Mouse (Mus musculus) ES-CJ7 (cell line): Measurements from ENCODE around the gene Alad.

Experiments
- DNase-seq: peaks from one replicate; pipeline ENCODE4 v3.0.0; 2011; ENCODE audit warnings: low read depth, low spot score

Alad gene

DNA sequence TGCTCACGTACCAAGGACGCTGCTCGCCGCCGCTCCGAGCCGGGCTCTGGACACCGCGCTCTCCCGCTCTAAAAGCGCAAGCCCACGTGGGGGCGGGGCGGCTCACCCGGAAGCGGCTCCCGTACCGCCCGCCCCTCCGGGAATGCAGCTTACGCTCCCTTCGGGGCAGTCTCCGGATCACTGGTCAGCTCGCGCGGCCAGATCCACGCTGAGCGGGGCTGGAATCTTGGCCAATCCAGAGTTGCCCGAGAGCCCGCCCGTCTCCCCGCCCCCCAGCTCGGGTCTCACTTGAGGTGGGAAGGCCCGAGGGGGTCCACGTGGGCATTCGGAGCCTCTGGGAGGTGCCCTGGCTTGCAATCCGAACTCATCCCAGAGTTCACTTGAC is at the start of gene Alad:
Gene Alad (minus strand): TSS at position 70 of the 385 bp plus-strand sequence.
- peak; percentile 88 for DNase-seq

DNA sequence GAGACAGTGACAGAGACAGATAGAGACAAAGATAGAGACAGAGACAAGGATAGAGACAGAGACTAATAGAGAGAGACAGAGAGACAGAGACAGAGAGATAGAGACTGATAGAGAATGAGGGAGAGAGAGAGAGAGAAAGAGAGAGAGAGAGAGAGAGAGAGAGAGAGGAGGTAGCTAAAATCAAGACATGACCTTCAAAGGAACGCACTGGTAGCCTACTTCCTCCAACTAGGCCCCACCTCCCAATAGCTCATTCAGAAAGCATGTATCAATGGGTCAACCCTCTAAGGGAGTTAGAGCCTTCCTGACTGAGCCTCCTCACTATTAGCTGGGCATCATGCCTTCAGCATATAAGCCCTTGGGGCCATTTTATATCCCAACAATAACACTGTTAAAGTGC is 48.6 kb upstream of the Alad start:
- DNase-seq: no peak

DNA sequence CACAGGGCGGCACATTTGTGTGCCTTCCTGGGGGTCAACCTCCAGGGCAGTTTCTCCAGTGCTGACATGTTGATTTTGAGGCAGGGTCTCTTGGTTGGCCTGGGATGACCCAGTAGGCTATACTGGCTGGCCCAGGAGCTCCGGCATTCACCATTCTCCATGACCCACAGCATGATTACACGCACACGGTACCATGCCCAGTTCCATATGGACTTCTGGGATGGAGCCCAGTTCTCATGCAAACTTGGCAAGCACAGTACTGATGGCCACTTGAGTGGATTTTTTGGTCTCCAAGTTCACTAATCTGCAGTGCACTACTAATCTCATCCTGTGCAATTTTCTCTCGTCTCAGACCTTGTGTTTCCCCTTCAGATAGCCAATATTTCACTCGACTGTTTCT is 48.0 kb upstream of the Alad start:
- DNase-seq: no peak

DNA sequence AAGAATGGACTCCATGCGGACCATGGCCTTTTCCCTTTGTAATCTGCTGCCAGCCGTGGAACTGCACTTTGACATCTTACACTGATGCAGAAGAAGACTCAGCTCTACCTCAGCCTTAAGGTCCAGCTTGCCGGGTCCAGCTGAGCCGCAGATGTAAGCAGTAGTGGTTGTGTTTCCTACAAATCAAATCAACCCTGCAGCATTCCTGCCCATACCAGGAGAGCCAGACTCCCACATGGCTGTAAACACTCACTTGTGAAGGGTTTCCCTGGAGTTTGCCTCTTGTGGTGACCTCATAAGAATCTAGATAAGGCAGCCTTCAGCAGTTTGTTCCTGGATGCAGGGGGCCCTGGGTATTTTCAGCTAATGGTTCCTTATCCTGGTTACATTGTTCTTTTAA is 46.8 kb upstream of the Alad start:
- DNase-seq: no peak

DNA sequence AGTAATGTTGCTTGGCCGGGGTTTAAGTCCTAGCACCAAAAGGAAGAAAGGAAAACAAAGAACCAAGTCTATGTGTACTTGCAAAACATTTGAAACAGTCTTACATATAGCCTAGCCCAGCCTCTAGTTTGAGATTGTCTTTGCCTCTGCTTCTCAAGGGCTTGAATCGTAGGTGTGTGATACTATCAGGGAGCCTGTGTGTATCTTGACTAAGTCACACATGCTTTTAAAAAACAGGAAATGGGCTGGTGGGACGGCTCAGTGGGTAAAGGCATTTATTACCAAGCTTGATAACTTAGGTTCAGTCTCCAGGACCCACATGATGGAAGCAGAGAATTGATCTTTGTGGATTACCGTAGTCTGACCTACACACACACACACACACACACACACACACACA is 42.3 kb upstream of the Alad start:
- DNase-seq: no peak

DNA sequence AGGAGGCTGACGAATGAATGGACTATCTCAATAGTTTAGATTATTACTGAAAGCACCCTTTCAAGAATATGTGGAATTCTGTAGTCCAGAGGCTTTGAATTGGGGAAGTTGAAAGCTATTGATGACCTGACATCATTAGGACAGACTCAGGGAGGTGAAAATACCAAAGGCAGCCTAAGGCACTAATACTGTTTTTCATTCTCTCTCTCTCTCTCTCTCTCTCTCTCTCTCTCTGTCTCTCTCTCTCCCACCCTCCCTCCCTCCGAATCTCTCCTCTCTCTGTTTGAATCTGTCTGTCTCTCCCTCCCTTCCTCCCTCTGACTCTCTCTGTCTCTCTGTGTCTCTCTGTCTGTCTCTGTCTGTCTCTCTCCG is 41.9 kb upstream of the Alad start:
- no peak for DNase-seq

DNA sequence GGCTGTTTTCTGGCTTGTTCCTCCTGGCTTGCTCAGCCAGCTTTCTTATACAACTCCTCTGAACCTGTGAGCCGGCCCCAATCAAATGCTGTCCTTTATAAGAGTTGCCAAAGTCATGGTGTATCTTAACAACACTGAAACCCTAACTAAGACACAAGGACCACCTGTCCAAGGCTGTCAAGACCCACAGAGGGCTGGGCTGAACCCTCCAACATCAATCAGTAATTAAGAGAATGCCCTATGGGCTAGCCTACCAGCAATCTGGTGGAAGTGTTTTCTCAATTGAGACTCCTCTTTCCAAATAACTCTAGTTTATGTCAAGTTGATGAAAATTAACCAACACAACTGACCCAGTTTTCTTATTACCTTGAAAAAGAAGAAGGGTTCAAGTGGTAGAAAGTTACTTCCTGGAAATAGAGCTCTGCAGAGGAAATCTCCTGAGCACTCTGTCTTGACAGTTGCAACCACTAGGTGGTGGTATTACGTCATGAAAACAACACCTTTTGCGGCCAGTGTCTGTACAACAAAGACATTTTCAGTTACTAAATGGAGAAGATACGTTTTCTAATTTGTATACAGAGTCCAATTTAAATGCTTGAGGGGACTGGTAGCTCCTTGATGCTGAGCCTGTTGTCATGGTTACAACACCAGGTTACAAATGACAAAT is 41.4 kb upstream of the Alad start:
- peak; percentile 72 for DNase-seq

DNA sequence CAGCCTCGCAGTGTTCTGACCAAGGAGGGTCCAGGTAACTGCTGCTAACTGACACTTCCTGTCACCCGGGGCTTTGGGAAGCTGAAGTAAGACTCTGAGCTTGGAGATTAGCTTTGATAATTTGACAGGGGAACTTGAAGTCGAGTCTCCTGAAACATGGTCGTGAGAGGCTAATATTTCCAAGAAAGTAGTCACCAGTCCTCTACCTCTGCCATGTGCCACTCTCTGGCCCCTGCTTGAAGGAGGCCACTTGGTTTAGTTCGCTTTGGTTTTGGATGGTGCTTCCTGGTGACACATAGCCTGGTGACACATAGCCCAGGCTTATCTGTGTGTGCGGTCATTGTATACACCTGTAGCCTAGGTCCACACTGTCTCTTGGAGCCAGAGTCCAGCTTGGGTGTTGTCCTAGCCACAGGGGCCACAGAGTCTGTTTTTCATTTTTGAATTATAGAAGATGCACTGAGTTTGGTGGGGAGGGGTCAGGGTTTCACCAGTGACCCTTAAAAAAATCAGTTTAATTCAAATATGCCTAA is 40.1 kb upstream of the Alad start, which contains the start of gene Rgs3:
Gene Rgs3 (plus strand): TSS at position 51 of the 533 bp plus-strand sequence.
- no peak for DNase-seq

DNA sequence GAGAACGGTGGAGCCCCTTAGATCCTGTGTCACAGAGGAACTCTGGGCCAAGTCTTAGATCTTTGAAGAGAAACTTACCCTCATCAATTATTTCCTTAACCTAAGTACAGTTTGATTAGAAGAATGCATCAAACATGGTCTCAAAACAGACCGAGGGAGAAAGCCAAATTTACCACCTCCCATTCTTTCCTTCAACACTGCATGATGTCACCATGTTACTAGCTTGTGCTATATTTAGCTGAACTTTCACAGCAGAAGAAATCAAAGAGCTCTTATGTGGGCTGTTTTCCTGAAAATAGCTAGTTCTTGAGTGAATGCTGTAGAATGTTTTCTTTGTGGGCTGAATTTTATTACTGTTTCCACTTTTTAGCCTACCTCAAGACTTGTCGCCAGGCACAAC is 37.7 kb upstream of the Alad start:
- DNase-seq: no peak

DNA sequence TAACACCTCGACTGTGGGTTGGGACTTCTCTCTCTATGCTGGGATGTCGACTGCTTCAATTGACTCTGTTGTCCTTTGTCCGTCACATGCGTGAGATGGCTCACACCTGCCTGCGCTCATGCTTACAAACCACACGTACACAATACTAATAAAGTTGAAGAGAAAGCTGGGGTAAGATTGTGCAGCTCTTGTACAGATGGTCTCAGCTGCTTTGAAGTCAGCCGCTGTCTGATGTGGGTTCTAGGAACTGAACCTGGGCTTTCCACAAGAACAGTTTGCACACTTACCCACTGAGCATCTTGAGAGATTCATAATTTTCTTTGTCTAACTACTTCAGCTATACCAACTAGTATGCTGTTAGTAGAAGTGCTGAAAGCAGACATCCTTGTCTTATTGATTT is 32.2 kb upstream of the Alad start:
- no peak for DNase-seq

DNA sequence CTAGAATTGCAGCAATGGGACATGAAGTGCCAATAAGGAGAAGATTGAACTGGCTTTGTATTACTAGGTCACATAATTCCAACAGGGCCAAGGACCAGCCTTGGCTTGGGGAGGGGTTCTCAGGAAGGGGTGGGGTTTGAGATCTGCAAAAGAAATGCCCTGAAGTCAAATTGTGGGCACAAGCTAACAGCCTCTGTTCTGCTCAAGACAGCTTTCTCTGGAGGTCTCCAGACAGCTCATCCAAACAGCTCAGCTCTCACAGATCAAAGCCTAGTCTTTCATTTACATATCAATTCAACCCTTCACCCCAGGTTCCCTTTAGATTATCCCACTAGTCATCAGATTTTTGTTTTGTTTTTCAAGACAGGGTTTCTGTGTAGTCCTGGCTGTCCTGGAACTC is 25.1 kb upstream of the Alad start:
- DNase-seq: peak; percentile 63

DNA sequence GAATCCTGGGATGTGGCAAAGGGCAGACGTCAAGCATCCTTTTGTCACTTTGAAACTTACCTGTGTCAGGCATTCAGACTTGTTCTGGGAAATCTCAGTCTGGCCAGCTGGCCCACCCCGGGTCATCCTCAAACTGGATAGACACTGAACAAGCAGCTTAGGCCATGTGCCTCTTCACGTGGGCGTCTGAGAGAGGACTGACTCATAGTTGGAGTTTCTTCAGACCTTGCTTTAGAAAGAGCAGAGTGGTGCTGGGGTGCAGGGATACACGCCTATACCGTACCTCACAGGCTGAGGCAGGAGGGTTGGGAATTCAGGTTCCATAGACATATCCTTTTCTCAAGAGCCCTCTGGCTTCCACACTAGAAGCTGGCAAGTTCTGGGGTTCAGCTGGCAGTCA is 24.1 kb upstream of the Alad start:
- DNase-seq: no peak

DNA sequence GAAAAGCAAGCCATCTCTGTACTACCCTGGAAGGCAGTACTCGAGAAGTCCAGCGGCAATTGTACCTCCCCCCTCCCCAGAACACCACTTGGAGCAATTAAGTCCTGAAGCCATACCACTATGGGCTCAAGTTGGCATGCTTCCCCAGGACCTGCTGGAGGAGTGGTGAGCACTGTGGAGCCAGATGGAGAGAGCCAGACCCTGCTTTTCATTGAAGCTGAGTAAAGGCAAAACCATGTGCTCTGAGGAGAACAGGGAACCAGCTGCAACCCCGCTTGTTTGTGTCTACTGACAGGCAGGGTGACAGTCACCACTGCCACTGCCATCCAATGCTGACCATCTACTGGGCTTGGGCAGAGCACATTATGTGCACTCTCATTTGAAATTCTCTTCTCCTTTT is 22.1 kb upstream of the Alad start:
- no peak for DNase-seq

DNA sequence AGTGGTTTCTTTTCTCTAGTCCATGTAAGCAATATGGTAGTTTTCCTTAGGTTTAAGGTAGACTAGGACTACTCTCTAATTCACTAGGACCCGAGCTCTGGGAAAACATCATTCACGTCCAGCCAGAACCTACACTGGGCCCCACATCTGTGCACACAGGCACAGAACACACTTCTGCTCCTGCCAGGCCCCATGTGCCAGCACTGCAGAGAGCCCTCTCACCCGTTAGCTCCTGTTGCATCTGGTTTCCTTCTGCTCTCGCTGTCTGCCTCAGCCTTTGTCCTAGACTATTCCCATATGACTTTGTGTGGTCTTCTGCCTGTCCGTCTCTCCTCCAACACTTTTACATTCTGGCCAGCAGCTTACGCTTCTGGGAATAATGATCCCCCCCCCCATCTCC is 14.0 kb upstream of the Alad start:
- no peak for DNase-seq

DNA sequence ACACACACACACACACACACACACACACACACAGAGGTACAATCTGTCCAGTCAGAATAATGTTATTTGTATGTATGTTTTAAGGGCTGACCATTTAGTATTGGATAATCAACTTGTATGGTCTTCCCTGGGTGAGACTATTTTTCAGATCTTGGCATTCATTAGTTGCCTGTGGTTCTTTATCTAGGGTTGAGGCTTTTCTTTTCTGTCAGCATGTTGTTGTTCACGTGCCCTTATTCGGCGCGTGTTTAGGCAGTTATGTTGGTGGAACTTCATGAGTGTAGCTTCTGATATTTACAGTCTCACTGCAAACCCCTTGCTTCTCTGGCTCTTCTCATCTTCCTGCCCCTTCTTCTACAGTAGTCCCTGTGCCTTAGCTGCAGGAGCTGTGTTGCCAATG is 7.9 kb upstream of the Alad start:
- DNase-seq: no peak

DNA sequence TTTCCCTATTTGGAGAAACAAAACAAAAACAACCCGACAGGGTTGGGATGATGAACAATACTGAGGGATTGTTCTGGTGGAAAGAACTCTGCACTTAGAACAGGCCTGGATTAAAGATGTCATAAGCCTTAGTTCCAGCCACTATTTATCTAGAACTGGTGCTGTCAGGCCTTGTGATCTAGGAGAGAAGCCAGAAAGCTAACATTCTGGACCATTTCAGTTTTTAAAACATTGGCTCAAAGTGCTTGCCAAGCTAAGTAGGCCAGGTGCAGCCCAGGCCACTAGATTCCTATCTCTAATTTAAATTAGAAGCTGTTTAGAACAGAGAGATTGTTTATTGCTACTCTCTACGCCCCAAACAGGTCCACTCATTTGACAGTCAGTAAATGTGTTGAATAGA is 6.5 kb upstream of the Alad start:
- DNase-seq: no peak

DNA sequence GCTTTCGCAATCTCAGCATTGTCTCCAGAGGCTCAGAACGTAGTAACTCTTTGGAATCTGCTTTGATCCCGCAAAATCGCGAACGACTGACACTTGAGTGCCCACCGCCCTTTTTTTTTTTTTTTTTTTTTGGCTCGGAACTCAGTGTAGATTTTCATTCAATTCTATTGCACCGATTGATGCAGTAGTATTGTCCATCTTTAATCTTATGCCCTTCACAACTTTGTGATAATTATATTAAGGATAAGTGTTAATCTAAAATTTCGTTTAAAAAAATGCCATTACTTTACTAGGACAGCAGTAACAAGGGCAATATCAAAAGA is 5.7 kb upstream of the Alad start:
- DNase-seq: no peak

DNA sequence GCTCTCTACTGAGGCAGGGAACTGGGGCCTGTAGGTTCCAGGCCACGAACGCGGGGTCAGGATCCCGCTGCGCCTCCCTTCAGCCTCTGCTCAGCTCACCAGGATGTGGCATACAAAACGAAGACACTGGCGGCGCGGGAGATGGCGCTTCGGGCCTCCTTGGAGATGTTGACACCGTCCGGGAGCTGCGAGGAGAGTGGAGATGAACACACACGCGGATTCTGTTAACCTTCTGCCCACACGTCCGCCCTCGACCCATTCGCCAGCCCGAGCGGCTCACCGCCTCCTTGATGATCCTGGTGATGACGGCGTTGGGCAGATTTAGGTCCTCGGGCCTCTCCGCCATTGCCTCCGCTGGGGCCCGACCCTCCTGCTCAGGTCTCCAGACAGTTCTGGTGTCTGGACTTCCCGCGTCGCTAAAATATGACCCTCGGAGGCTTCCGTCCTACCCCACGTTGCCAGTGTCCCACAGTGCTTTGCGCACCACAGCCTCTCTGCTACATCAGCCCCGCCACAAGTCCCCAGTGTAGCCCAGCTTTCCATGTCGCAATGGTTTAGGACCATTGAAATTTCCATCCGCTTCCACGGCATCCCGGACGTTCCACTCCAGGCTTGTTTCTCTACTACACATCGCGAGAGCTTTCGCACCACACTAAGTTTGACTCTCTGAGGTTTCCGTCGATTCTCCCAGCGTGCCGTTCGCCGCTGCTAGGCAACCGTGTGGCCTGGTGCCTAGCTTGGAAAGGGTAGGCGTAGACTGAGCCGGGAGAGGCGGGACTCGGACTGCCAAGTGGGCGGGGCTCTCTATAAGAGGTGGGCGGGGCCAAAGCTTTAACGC is 5.2 kb upstream of the Alad start, which contains the start of the genes Pole3 and 4933430I17Rik:
Gene Pole3 (minus strand): TSS at position 418 of the 838 bp plus-strand sequence.
Gene 4933430I17Rik (plus strand): TSS at position 719 of the 838 bp plus-strand sequence.
- peak; percentile 99 for DNase-seq

DNA sequence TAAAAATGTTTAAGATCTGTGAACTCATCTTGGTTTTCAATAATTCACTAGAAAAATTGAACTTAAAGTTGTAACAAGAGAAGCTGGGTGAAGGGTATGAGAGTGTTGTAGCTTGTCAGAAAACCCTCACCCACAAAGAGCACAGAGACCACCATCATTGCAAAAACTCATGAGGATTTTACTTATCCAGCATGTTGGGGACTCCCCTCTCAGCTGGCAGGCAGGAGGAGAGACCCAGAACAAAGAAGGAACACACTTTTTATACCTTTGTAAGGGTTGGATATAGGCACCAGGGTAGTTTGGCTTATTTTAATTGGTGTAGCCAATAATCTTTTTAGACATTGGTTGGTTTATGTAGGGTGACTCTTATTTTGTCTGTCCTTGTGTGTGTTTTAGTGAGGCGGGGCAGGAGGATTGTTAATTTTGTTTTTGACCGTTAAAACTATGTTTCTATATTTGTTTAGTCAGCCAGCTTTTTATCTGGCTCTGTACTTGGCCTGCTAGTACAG is 1.2 kb upstream of the Alad start:
- no peak for DNase-seq

DNA sequence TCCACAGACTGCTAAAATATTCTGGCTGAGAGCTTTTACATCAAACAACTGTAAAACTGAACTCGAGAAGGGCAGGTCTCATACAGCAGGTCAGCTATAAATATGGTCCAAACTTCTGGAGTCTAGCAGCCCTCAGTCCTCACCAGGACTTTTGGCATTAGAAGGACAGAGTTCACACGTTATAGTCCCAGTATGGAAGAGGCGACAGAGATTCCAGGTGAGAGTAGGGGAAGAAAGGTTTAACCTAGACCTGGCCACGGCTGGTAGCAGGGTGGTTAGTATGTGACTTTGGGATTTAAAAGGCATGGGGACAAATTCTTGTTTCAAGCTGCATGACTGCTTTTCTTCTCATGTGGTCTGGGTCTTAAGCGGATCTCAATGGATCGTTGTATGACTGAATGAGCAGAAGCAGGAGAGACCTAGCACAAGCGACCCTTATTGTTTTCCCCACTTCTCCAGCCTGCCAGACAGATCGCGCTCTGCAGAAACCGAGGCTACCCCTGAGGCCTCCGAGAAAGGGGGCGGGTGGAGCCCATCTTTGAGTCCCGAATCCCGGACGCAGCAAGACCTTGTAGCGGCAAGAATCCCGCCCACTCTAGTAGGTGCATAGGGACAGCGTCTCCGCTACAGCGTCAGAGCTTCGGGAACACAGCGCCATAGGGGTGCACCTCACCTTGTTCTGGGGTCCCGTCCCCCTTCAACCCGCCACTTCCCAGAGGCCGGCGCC is 433 bp downstream of the Alad start:
- DNase-seq: peak; percentile 74

DNA sequence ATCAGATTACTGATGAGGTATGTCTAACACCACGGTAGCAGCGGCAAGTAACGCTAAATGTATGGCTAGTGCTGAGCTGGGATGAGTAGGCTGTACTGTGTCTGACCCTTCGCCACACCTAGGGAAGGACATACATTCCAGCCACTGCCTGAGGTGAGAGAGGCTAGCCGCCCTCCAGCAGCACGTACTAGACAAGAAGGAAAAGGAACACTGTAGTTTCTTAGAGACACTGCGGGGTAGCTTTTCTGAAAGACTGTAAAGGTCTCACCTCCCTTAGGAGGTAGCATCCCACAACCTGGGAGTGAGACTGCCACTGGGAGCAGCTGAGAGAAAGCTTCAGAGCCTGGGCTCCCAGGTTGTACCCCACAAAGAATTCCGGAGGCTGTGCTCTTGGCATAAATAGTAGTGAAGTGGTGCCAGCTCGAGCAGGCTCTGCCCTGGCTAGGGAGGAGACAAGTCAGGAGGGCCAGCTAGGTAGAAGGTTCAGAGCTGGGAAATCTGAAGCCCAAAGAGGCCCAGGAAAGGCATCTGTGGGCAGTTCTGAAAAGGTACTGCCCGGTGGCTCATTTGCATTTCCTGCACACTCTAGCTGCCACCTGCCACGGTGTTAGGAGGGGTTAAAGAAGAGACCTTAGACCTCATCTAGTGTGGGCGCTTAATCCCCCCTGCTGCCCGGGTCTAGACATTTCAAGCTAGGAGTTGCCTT is 1.1 kb downstream of the Alad start:
- no peak for DNase-seq
